Mouse (Mus musculus) neural tube, embryonic 13.5 days (tissue): Measurements from ENCODE around the gene Cd200. TPM values are rescaled to one million over a fixed set of nuclear protein-coding genes. Genes with fewer than 3 reads are reported as not detected.
"Not testable (repeated sequence)": the region's sequence is repeated elsewhere in the genome, so short reads cannot be mapped to it uniquely, and the experiment has no call there.

ENCODE experiments used
- ATAC-seq: fragments of 200-750 bp; cut with Nextera tagmentation; 2 replicates; pipeline ENCODE4 v1.8.0; 2017; ENCODE audit warnings: low read depth, mild to moderate bottlenecking, moderate TSS enrichment, moderate library complexity
- H3K27ac ChIP-seq: fragments of 300-500 bp; sonication (generic); replicated peaks from 2 replicates; pipeline ENCODE4 v1.5.1; 2015; ENCODE audit warnings: moderate library complexity, mild to moderate bottlenecking, inconsistent platforms
- H3K27me3 ChIP-seq: fragments of 300-500 bp; sonication (generic); 2 replicates; pipeline ENCODE4 v1.6.1; 2015; ENCODE audit warnings: mild to moderate bottlenecking, inconsistent platforms
- H3K36me3 ChIP-seq: fragments of 300-500 bp; sonication (generic); 2 replicates; pipeline ENCODE4 v1.6.1; 2015; ENCODE audit warnings: mild to moderate bottlenecking, inconsistent platforms
- H3K4me1 ChIP-seq: fragments of 300-500 bp; sonication (generic); replicated peaks from 2 replicates; pipeline ENCODE4 v1.6.1; 2015; ENCODE audit warnings: inconsistent platforms
- H3K4me2 ChIP-seq: fragments of 300-500 bp; sonication (generic); 2 replicates; pipeline ENCODE4 v1.6.1; 2015; ENCODE audit warnings: inconsistent platforms, mild to moderate bottlenecking, moderate library complexity
- H3K4me3 ChIP-seq: fragments of 300-500 bp; sonication (generic); 2 replicates; pipeline ENCODE4 v1.5.1; 2015; ENCODE audit warnings: mild to moderate bottlenecking, inconsistent platforms
- H3K9ac ChIP-seq: fragments of 300-500 bp; sonication (generic); 2 replicates; pipeline ENCODE4 v1.6.1; 2015; ENCODE audit warnings: moderate library complexity, mild to moderate bottlenecking, inconsistent platforms
- H3K9me3 ChIP-seq: fragments of 300-500 bp; sonication (generic); 2 replicates; pipeline ENCODE4 v1.6.1; 2016; ENCODE audit warnings: inconsistent platforms
- WGBS: fragments of 180-500 bp; shearing (Covaris S2); methylation state at CpG from one replicate; pipeline ENCODE4 v1.1.7; 2015; 5-methylcytosine and 5-hydroxymethylcytosine counted together
- polyA plus RNA-seq: library from polyadenylated mRNA; unstranded; fragments of >200 nt; fragmentation: Nextera tagmentation; extraction: Ambion mirVana; gene quantifications from 2 replicates; pipeline ENCODE4 v1.2.1, GENCODE M21; 2015

Cd200 gene
- polyA plus RNA-seq = 207 and 220 TPM in 2 replicates

GRCm38 (mm10) chr16:45408425-45409063, at the start of gene Cd200:
Gene Cd200 (minus strand): TSS chr16:45409053.
- peak within 1 kb of the TSS; percentile 94 for H3K9ac ChIP-seq
- H3K4me2 ChIP-seq = peak within 1 kb of the TSS; percentile 59
- under 1% methylated on average over 28 of the region's 28 CpGs for WGBS
- H3K4me3 ChIP-seq = peak within 1 kb of the TSS; percentile 69
- H3K36me3 ChIP-seq = no peaks in the 10 kb centered on the region
- H3K27ac ChIP-seq = peak within 1 kb of the TSS; percentile 97
- no peaks in the 10 kb centered on the region for H3K9me3 ChIP-seq
- peaks cover 16% of the 10 kb centered on the region for H3K4me1 ChIP-seq
- H3K27me3 ChIP-seq = no peaks in the 10 kb centered on the region
- ATAC-seq = peak; percentile 99

- Histone ChIP-seq H3K36me3 (no peaks in the 10 kb centered on the region), H3K9me3 (no peaks in the 10 kb centered on the region), H3K27ac (no peak overlapping the region), H3K4me3 (no peak overlapping the region), H3K27me3 (no peaks in the 10 kb centered on the region), H3K9ac (no peak overlapping the region), H3K4me1 (no peaks in the 10 kb centered on the region), H3K4me2 (no peak overlapping the region)
- no peak for ATAC-seq
These were observed 45.9 kb upstream of the Cd200 start for GRCm38 (mm10) chr16:45454762-45455161.

GRCm38 (mm10) chr16:45437230-45437739, 28.4 kb upstream of the Cd200 start:
- Histone ChIP-seq H3K4me3 (no peak overlapping the region), H3K27ac (no peak overlapping the region), H3K9ac (no peak overlapping the region), H3K4me1 (no peaks in the 10 kb centered on the region), H3K9me3 (no peaks in the 10 kb centered on the region), H3K4me2 (no peak overlapping the region), H3K27me3 (no peaks in the 10 kb centered on the region), H3K36me3 (no peaks in the 10 kb centered on the region)
- 71% methylated on average over 1 of the region's 1 CpGs for WGBS
- no peak for ATAC-seq

GRCm38 (mm10) chr16:45435591-45435990, 26.7 kb upstream of the Cd200 start:
- no peaks in the 10 kb centered on the region for H3K27me3 ChIP-seq
- no peak overlapping the region for H3K4me2 ChIP-seq
- no peak for ATAC-seq
- H3K9ac ChIP-seq = no peak overlapping the region
- no peaks in the 10 kb centered on the region for H3K36me3 ChIP-seq
- no peak overlapping the region for H3K27ac ChIP-seq
- no peaks in the 10 kb centered on the region for H3K9me3 ChIP-seq
- no peaks in the 10 kb centered on the region for H3K4me1 ChIP-seq
- H3K4me3 ChIP-seq = no peak overlapping the region

GRCm38 (mm10) chr16:45427651-45428050, 18.8 kb upstream of the Cd200 start:
- Histone ChIP-seq H3K4me1 (no peaks in the 10 kb centered on the region), H3K27me3 (no peaks in the 10 kb centered on the region), H3K4me3 (no peak overlapping the region), H3K36me3 (no peaks in the 10 kb centered on the region), H3K9me3 (no peaks in the 10 kb centered on the region), H3K9ac (no peak overlapping the region), H3K27ac (no peak overlapping the region), H3K4me2 (no peak overlapping the region)
- no peak for ATAC-seq
- WGBS = 93% methylated on average over 9 of the region's 9 CpGs

- Histone ChIP-seq H3K4me3 (no peak overlapping the region), H3K27me3 (no peaks in the 10 kb centered on the region), H3K27ac (no peak overlapping the region), H3K36me3 (no peaks in the 10 kb centered on the region), H3K9me3 (no peaks in the 10 kb centered on the region), H3K4me2 (no peak overlapping the region), H3K4me1 (no peaks in the 10 kb centered on the region), H3K9ac (no peak overlapping the region)
- no peak for ATAC-seq
These were observed 4.6 kb upstream of the Cd200 start for GRCm38 (mm10) chr16:45413497-45413896.

- peak overlapping the region; percentile 59 for H3K4me2 ChIP-seq
- peak overlapping the region; percentile 94 for H3K9ac ChIP-seq
- not testable (repeated sequence) for H3K9me3 ChIP-seq, H3K36me3 ChIP-seq, H3K27me3 ChIP-seq
- peak overlapping the region; percentile 97 for H3K27ac ChIP-seq
- WGBS = 34% methylated on average over 7 of the region's 7 CpGs
- H3K4me1 ChIP-seq = peaks cover 16% of the 10 kb centered on the region
- ATAC-seq = peak; percentile 47
- H3K4me3 ChIP-seq = peak overlapping the region; percentile 69
These were observed 202 bp upstream of the Cd200 start for GRCm38 (mm10) chr16:45409064-45409446.

- Histone ChIP-seq H3K9ac (peak overlapping the region; percentile 94), H3K9me3 (no peaks in the 10 kb centered on the region), H3K27ac (peak overlapping the region; percentile 97), H3K4me2 (peak overlapping the region; percentile 59), H3K36me3 (no peaks in the 10 kb centered on the region), H3K4me3 (peak overlapping the region; percentile 69), H3K4me1 (peaks cover 16% of the 10 kb centered on the region), H3K27me3 (no peaks in the 10 kb centered on the region)
- 36% methylated on average over 9 of the region's 9 CpGs for WGBS
- no peak for ATAC-seq
These were observed 1.0 kb downstream of the Cd200 start for GRCm38 (mm10) chr16:45407645-45408400.

- peak overlapping the region; percentile 69 for H3K4me3 ChIP-seq
- peak overlapping the region; percentile 94 for H3K9ac ChIP-seq
- no peaks in the 10 kb centered on the region for H3K36me3 ChIP-seq
- peak overlapping the region; percentile 97 for H3K27ac ChIP-seq
- H3K4me1 ChIP-seq = peaks cover 16% of the 10 kb centered on the region
- 81% methylated on average over 5 of the region's 5 CpGs for WGBS
- ATAC-seq = no peak
- H3K9me3 ChIP-seq = no peaks in the 10 kb centered on the region
- no peaks in the 10 kb centered on the region for H3K27me3 ChIP-seq
- peak overlapping the region; percentile 59 for H3K4me2 ChIP-seq
These were observed 1.8 kb downstream of the Cd200 start for GRCm38 (mm10) chr16:45407091-45407490.

GRCm38 (mm10) chr16:45402951-45403350, 5.9 kb downstream of the Cd200 start:
- no peaks in the 10 kb centered on the region for H3K27me3 ChIP-seq
- H3K4me2 ChIP-seq = no peak overlapping the region
- no peak for ATAC-seq
- no peak overlapping the region for H3K27ac ChIP-seq
- peaks cover 3% of the 10 kb centered on the region; the same call in 1 of the 2 replicates for H3K36me3 ChIP-seq
- peaks cover 16% of the 10 kb centered on the region for H3K4me1 ChIP-seq
- H3K9ac ChIP-seq = no peak overlapping the region
- H3K9me3 ChIP-seq = no peaks in the 10 kb centered on the region
- 64% methylated on average over 2 of the region's 2 CpGs for WGBS
- H3K4me3 ChIP-seq = no peak overlapping the region

- WGBS = 93% methylated on average over 1 of the region's 1 CpGs
- H3K4me3 ChIP-seq = no peak overlapping the region
- no peak for ATAC-seq
- H3K27me3 ChIP-seq = no peaks in the 10 kb centered on the region
- H3K4me2 ChIP-seq = no peak overlapping the region
- H3K27ac ChIP-seq = no peak overlapping the region
- peaks cover 3% of the 10 kb centered on the region; the same call in 1 of the 2 replicates for H3K36me3 ChIP-seq
- peaks cover 14% of the 10 kb centered on the region for H3K4me1 ChIP-seq
- no peak overlapping the region for H3K9ac ChIP-seq
- no peaks in the 10 kb centered on the region for H3K9me3 ChIP-seq
These were observed 6.8 kb downstream of the Cd200 start for GRCm38 (mm10) chr16:45402036-45402435.

- 65% methylated on average over 9 of the region's 9 CpGs for WGBS
- Histone ChIP-seq H3K27me3 (no peaks in the 10 kb centered on the region), H3K27ac (no peak overlapping the region), H3K9ac (no peak overlapping the region), H3K4me1 (no peaks in the 10 kb centered on the region), H3K36me3 (peaks cover 21% of the 10 kb centered on the region), H3K9me3 (no peaks in the 10 kb centered on the region), H3K4me3 (no peak overlapping the region), H3K4me2 (no peak overlapping the region)
- no peak for ATAC-seq
These were observed 8.8 kb downstream of the Cd200 start for GRCm38 (mm10) chr16:45399947-45400555.
